Mouse (Mus musculus) thymus, postnatal 0 days (tissue): Measurements from ENCODE around the gene Jakmip3. TPM values are rescaled to one million over a fixed set of nuclear protein-coding genes. Genes with fewer than 3 reads are reported as not detected.
A peak's percentile ranks its signal among the peaks of the same experiment; 100 is the strongest.

Experiments
- DNase-seq: peaks from one replicate; pipeline ENCODE4 v3.0.0-alpha.2; 2015; ENCODE audit warnings: low spot score
- polyA plus RNA-seq: library from polyadenylated mRNA; unstranded; fragments of >200 nt; fragmentation: Nextera tagmentation; extraction: Ambion mirVana; gene quantifications from 2 replicates; pipeline ENCODE4 v1.2.1, GENCODE M21; 2015

Jakmip3 gene
- polyA plus RNA-seq, 1 experiment from 2014 or later, result not detected

- no peak for DNase-seq
Measured at GRCm38 (mm10) chr7:139031215-139031614, 90.7 kb downstream of the Jakmip3 start.

GRCm38 (mm10) chr7:139063406-139063805, 122.9 kb downstream of the Jakmip3 start:
- DNase-seq, result no peak

- DNase-seq, result peak; percentile 60
Measured at GRCm38 (mm10) chr7:139068182-139068623, 127.7 kb downstream of the Jakmip3 start.

- no peak for DNase-seq
Measured at GRCm38 (mm10) chr7:139074189-139074588, 133.7 kb downstream of the Jakmip3 start.

GRCm38 (mm10) chr7:139075054-139075794, 134.7 kb downstream of the Jakmip3 start:
- DNase-seq, result no peak

GRCm38 (mm10) chr7:139077283-139077682, 136.8 kb downstream of the Jakmip3 start:
- no peak for DNase-seq

- DNase-seq, result no peak
Measured at GRCm38 (mm10) chr7:139078181-139078580, 137.7 kb downstream of the Jakmip3 start.

GRCm38 (mm10) chr7:139079141-139079540, 138.6 kb downstream of the Jakmip3 start:
- DNase-seq, result no peak

- no peak for DNase-seq
Measured at GRCm38 (mm10) chr7:139080714-139081113, 140.2 kb downstream of the Jakmip3 start.

GRCm38 (mm10) chr7:139081158-139081557, 140.6 kb downstream of the Jakmip3 start:
- no peak for DNase-seq

GRCm38 (mm10) chr7:139082281-139082680, 141.8 kb downstream of the Jakmip3 start:
- DNase-seq, result no peak

GRCm38 (mm10) chr7:139084316-139084715, 143.8 kb downstream of the Jakmip3 start:
- no peak for DNase-seq

GRCm38 (mm10) chr7:139085629-139086194, 145.2 kb downstream of the Jakmip3 start, which contains the start of gene Dpysl4:
Gene Dpysl4 (plus strand): TSS chr7:139086001.
- no peak for DNase-seq

GRCm38 (mm10) chr7:139086195-139087158, 145.9 kb downstream of the Jakmip3 start:
- DNase-seq, result no peak

GRCm38 (mm10) chr7:139087801-139088200, 147.3 kb downstream of the Jakmip3 start:
- DNase-seq, result no peak

- DNase-seq, result no peak
Measured at GRCm38 (mm10) chr7:139089892-139090874, 149.7 kb downstream of the Jakmip3 start.

GRCm38 (mm10) chr7:139091681-139092080, 151.2 kb downstream of the Jakmip3 start:
- no peak for DNase-seq

GRCm38 (mm10) chr7:139092676-139093075, 152.1 kb downstream of the Jakmip3 start:
- DNase-seq, result no peak

- DNase-seq, result no peak
Measured at GRCm38 (mm10) chr7:139093124-139093523, 152.6 kb downstream of the Jakmip3 start.

GRCm38 (mm10) chr7:139093781-139094180, 153.3 kb downstream of the Jakmip3 start:
- DNase-seq, result no peak
